ENCODE assay signal across 7 mouse cellular contexts in genomic region chr1:170908341-170908740, GRCm38 (mm10). TPM values are rescaled to one million over a fixed set of nuclear protein-coding genes. Genes with fewer than 3 reads are reported as not detected.
DNase-seq lines count a peak whose midpoint lies in the region; ATAC-seq and TF ChIP-seq lines count a peak whose summit lies in the region.

No protein-coding gene starts in this region.

- no peak for TF ChIP-seq POLR2A in spleen, adult 2 months (IDR thresholded peaks at IDR 0.05; ENCODE audit: low read depth, low read length)

- H3K9me3 ChIP-seq in hindbrain, embryonic 16.5 days (ENCODE audit: control insufficient read depth, low read length) = no peaks in the 10 kb centered on the region
- no peaks in the 10 kb centered on the region for H3K9me3 ChIP-seq in midbrain, embryonic 16.5 days (replicated peaks; ENCODE audit: control insufficient read depth, low read length, poor library complexity, severe bottlenecking)

- peaks cover 18% of the 10 kb centered on the region for H3K4me1 ChIP-seq in spleen, adult 2 months (ENCODE audit: control insufficient read depth, insufficient read depth, insufficient read length)
- peaks cover 7% of the 10 kb centered on the region for H3K4me1 ChIP-seq in hindbrain, embryonic 16.5 days (ENCODE audit: control insufficient read depth, insufficient read depth, low read depth, low read length)
- H3K4me1 ChIP-seq in midbrain, embryonic 16.5 days (ENCODE audit: control insufficient read depth, insufficient read depth, low read length) = peaks cover 5% of the 10 kb centered on the region; the same call in 1 of the 2 replicates

- peak overlapping the region; percentile 97 for H3K4me2 ChIP-seq in hindbrain, embryonic 16.5 days (ENCODE audit: low read length)
- H3K4me2 ChIP-seq in midbrain, embryonic 16.5 days (ENCODE audit: low read length) = peak overlapping the region; percentile 97

- H3K4me3 ChIP-seq in spleen, adult 2 months (ENCODE audit: extremely low read depth, insufficient read depth, insufficient read length) = peak overlapping the region; percentile 59
- H3K4me3 ChIP-seq in hindbrain, embryonic 16.5 days (ENCODE audit: low read length) = peak overlapping the region; percentile 66
- peak overlapping the region; percentile 54 for H3K4me3 ChIP-seq in midbrain, embryonic 16.5 days (ENCODE audit: low read depth, low read length)

- H3K27ac ChIP-seq in spleen, adult 2 months (ENCODE audit: insufficient read depth, low read length) = no peak overlapping the region
- H3K27ac ChIP-seq in hindbrain, embryonic 16.5 days (ENCODE audit: low read depth, low read length) = no peak overlapping the region
- H3K27ac ChIP-seq in midbrain, embryonic 16.5 days (ENCODE audit: low read length) = no peak overlapping the region

- peaks cover 1% of the 10 kb centered on the region; the same call in 1 of the 2 replicates for H3K27me3 ChIP-seq in spleen, adult 2 months (ENCODE audit: control insufficient read depth, insufficient read depth, low read length)
- peaks cover 2% of the 10 kb centered on the region for H3K27me3 ChIP-seq in hindbrain, embryonic 16.5 days (replicated peaks; ENCODE audit: control insufficient read depth, insufficient read depth, low read length)
- peaks cover 10% of the 10 kb centered on the region for H3K27me3 ChIP-seq in midbrain, embryonic 16.5 days (ENCODE audit: control insufficient read depth, insufficient read depth, low read depth, low read length)

- 20% methylated on average over 21 of the region's 21 CpGs for WGBS in spleen, adult 2 months
- WGBS in hindbrain, embryonic 16.5 days = 4% methylated on average over 19 of the region's 21 CpGs
- WGBS in midbrain, embryonic 16.5 days = 2% methylated on average over 21 of the region's 21 CpGs

- H3K36me3 ChIP-seq in spleen, adult 2 months (ENCODE audit: control insufficient read depth, insufficient read depth, low read length) = no peaks in the 10 kb centered on the region
- H3K36me3 ChIP-seq in hindbrain, embryonic 16.5 days (ENCODE audit: control insufficient read depth, insufficient read depth, low read length) = no peaks in the 10 kb centered on the region
- no peaks in the 10 kb centered on the region for H3K36me3 ChIP-seq in midbrain, embryonic 16.5 days (ENCODE audit: control insufficient read depth, insufficient read depth, low read length)

- no peak for DNase-seq in spleen, adult 2 months (ENCODE audit: low read depth in 1 of 2, low spot score in 2 of 2)
- DNase-seq in spleen, postnatal 36 days (ENCODE audit: low spot score in 2 of 2) = no peak
- peak; percentile 42 for DNase-seq in embryo, embryonic 10.5 days (ENCODE audit: low spot score)
- no peak for DNase-seq in layer of hippocampus, adult 9-11 months
- no peak for DNase-seq in frontal cortex, postnatal 14 days (ENCODE audit: low spot score in 2 of 2)

- no peak for TF ChIP-seq CTCF in spleen, adult 2 months (IDR thresholded peaks at IDR 0.05; ENCODE audit: extremely low read depth, insufficient read depth, insufficient read length, insufficient replicate concordance)

- peak; percentile 76 for ATAC-seq in hindbrain, embryonic 16.5 days
- peak; percentile 75 for ATAC-seq in midbrain, embryonic 16.5 days

- H3K9ac ChIP-seq in hindbrain, embryonic 16.5 days (ENCODE audit: low read depth, low read length) = peak overlapping the region; percentile 71
- peak overlapping the region; percentile 73 for H3K9ac ChIP-seq in midbrain, embryonic 16.5 days (ENCODE audit: low read depth, low read length)

RNA-seq across cellular contexts. Expression of gene Fcrlb, which starts 4.4 kb away (rescaled TPM):
- polyA plus RNA-seq in spleen, adult 2 months (2012; rRNA removed) = 1.5 and 2.5 TPM in 2 replicates
- polyA plus RNA-seq in hindbrain, embryonic 16.5 days (2015; fragmentation: Nextera tagmentation; extraction: Ambion mirVana) = 1.1 and 1.2 TPM in 2 replicates
- 0.53 and 1.1 TPM in 2 replicates for polyA plus RNA-seq in midbrain, embryonic 16.5 days (2015; fragmentation: Nextera tagmentation; extraction: Ambion mirVana)

RNA-seq across cellular contexts. Expression of gene Fcrla, which starts 19.0 kb away (rescaled TPM):
- 116 and 142 TPM in 2 replicates for polyA plus RNA-seq in spleen, adult 2 months (2012; rRNA removed)
- not detected in 2 replicates for polyA plus RNA-seq in hindbrain, embryonic 16.5 days (2015; fragmentation: Nextera tagmentation; extraction: Ambion mirVana)
- not detected in 2 replicates for polyA plus RNA-seq in midbrain, embryonic 16.5 days (2015; fragmentation: Nextera tagmentation; extraction: Ambion mirVana)

RNA-seq across cellular contexts. Expression of gene Dusp12, which starts 23.0 kb away (rescaled TPM):
- polyA plus RNA-seq in spleen, adult 2 months (2012; rRNA removed) = 11.0 and 15.0 TPM in 2 replicates
- polyA plus RNA-seq in hindbrain, embryonic 16.5 days (2015; fragmentation: Nextera tagmentation; extraction: Ambion mirVana) = 44.0 and 47.0 TPM in 2 replicates
- 49.9 and 52.3 TPM in 2 replicates for polyA plus RNA-seq in midbrain, embryonic 16.5 days (2015; fragmentation: Nextera tagmentation; extraction: Ambion mirVana)

RNA-seq across cellular contexts. Expression of gene Gm26620, which starts 23.5 kb away (rescaled TPM):
- polyA plus RNA-seq in spleen, adult 2 months (2012; rRNA removed) = 0.44 and 1.2 TPM in 2 replicates
- polyA plus RNA-seq in hindbrain, embryonic 16.5 days (2015; fragmentation: Nextera tagmentation; extraction: Ambion mirVana) = 0.59 and 1.3 TPM in 2 replicates
- polyA plus RNA-seq in midbrain, embryonic 16.5 days (2015; fragmentation: Nextera tagmentation; extraction: Ambion mirVana) = 0.83 and 1.3 TPM in 2 replicates

RNA-seq across cellular contexts. Expression of gene Atf6, which starts 40.8 kb away (rescaled TPM):
- 9.6 and 10.2 TPM in 2 replicates for polyA plus RNA-seq in spleen, adult 2 months (2012; rRNA removed)
- 6.5 and 7.0 TPM in 2 replicates for polyA plus RNA-seq in hindbrain, embryonic 16.5 days (2015; fragmentation: Nextera tagmentation; extraction: Ambion mirVana)
- polyA plus RNA-seq in midbrain, embryonic 16.5 days (2015; fragmentation: Nextera tagmentation; extraction: Ambion mirVana) = 6.9 and 8.1 TPM in 2 replicates

Comparison
In these comparisons a context has a peak if more than half of its experiments do, and no peak if none do; other contexts are left out.
1. RNA of gene Fcrla, which starts 19.0 kb away (polyA plus RNA-seq): 116 to 142 TPM in spleen, adult 2 months; not detected in hindbrain, embryonic 16.5 days and not detected in midbrain, embryonic 16.5 days; every median in the first group is over 100 times any median in the second.
2. Peak in every context shown above with its lines, with median percentiles within 50 percentile points of each other: H3K4me3 ChIP-seq.